Mouse (Mus musculus) E14TG2a.4 (cell line): ENCODE results near the gene Tdrd9.

Source experiments
- CTCF ChIP-seq: conservative IDR thresholded peaks from 2 replicates; pipeline ENCODE4 v1.5.1; 2014; ENCODE audit warnings: low read length
- NANOG ChIP-seq: IDR thresholded peaks from 2 replicates; pipeline ENCODE4 v1.6.1; 2014; ENCODE audit warnings: borderline replicate concordance, low read length, mixed read lengths
- POU5F1 ChIP-seq: IDR thresholded peaks from 2 replicates; pipeline ENCODE4 v1.6.1; 2014; ENCODE audit warnings: low read length, borderline replicate concordance

GRCm38 (mm10) chr12:112012511-112013270 lies 41.3 kb downstream of the Tdrd9 start:
- TF ChIP-seq CTCF (no peak), NANOG (no peak), POU5F1 (no peak)
